Mouse (Mus musculus) liver, embryonic 14.5 days (tissue): ENCODE data around the gene Rmi2.

Source experiments
- CTCF ChIP-seq: IDR thresholded peaks from 2 replicates; pipeline ENCODE4 v1.5.1; 2016; ENCODE audit warnings: antibody characterized with exemption, low read depth, control low read depth
- EP300 ChIP-seq: IDR thresholded peaks from 2 replicates; pipeline ENCODE4 v1.6.1; 2016; ENCODE audit warnings: antibody characterized with exemption, low read depth

GRCm38 (mm10) chr16:10897372-10897771 is 62.5 kb downstream of the Rmi2 start:
- no peak for TF ChIP-seq CTCF
- no peak for TF ChIP-seq EP300
